Mouse (Mus musculus): ENCODE results near the gene Upk2.

DNA sequence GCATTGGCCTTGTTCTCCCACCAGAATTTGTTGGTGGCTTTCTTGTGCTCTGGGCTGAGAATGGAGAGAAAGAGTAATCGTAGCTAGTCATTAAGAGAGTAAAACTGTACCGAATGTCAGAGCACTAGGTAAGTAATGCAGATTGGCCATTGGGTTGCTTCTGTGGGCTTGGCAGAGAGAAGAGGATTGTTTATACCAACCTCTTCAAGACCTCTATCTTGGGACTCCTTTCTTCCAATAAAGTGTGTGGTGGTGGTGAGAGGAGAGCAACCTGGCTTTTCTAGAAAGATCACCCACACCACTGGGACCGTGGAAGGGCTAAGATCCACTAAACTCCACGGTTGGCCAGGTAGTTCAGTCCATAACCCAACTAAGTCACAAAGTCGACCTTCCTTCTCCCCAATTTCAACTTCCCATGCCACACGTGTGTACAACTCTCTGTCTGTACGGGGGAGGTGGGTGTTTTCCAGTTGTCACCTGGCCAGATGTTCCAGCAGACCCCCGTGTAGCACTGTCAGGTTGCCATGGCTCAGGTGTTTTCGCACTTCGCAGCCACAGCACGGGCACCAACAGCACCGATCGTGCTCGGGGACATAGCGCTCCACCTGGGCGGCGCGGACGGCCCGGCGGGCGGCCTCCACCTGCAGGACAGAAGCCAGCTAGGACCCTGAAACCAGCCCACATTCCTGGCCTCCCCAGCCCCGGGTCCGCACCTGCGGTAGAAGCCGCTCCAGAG, 37.5 kb downstream of the Upk2 start:
- TF ChIP-seq CTCF (conservative IDR thresholded peaks at IDR 0.05; ENCODE audit: low read length) (no peak), POU5F1 (IDR thresholded peaks at IDR 0.05; ENCODE audit: borderline replicate concordance, low read length) (no peak)
